In genomic region chr6:58641056-58641799, GRCm38 (mm10) we compare ENCODE assay signal across 8 mouse cellular contexts. TPM values are rescaled to one million over a fixed set of nuclear protein-coding genes. Genes with fewer than 3 reads are reported as not detected.
DNase-seq lines count a peak whose midpoint lies in the region; ATAC-seq and TF ChIP-seq lines count a peak whose summit lies in the region.

No protein-coding gene starts in this region.

- peak overlapping the region; percentile 82 for H3K4me3 ChIP-seq in gastrocnemius, adult 2 months
- peak overlapping the region; percentile 62 for H3K4me3 ChIP-seq in hindbrain, embryonic 15.5 days
- H3K4me3 ChIP-seq in liver, embryonic 16.5 days (ENCODE audit: low read depth, low read length) = peak overlapping the region; percentile 79

- H3K4me1 ChIP-seq in hindbrain, embryonic 15.5 days (replicated peaks) = peaks cover 7% of the 10 kb centered on the region
- H3K4me1 ChIP-seq in liver, embryonic 16.5 days (ENCODE audit: control insufficient read depth, low read depth, low read length) = peaks cover 38% of the 10 kb centered on the region

- TF ChIP-seq CTCF in gastrocnemius, adult 2 months (IDR thresholded peaks at IDR 0.05) = no peak

- ATAC-seq in hindbrain, embryonic 15.5 days (ENCODE audit: low FRiP score, low read depth) = no peak
- ATAC-seq in liver, embryonic 16.5 days (ENCODE audit: low read depth) = no peak

- WGBS in hindbrain, embryonic 15.5 days = 52% methylated on average over 11 of the region's 11 CpGs
- WGBS in liver, embryonic 16.5 days (ENCODE audit: insufficient replicate concordance) = 19% methylated on average over 11 of the region's 11 CpGs

- H3K36me3 ChIP-seq in hindbrain, embryonic 15.5 days = no peaks in the 10 kb centered on the region
- H3K36me3 ChIP-seq in liver, embryonic 16.5 days (ENCODE audit: control insufficient read depth, insufficient read depth) = peaks cover 5% of the 10 kb centered on the region; the same call in 1 of the 2 replicates

- H3K27ac ChIP-seq in gastrocnemius, adult 2 months = peak overlapping the region; percentile 88
- H3K27ac ChIP-seq in hindbrain, embryonic 15.5 days (replicated peaks) = no peak overlapping the region
- H3K27ac ChIP-seq in liver, embryonic 16.5 days (ENCODE audit: low read length) = peak overlapping the region; percentile 97

- H3K27me3 ChIP-seq in hindbrain, embryonic 15.5 days = no peaks in the 10 kb centered on the region
- H3K27me3 ChIP-seq in liver, embryonic 16.5 days (ENCODE audit: control insufficient read depth, insufficient read depth, low read depth, low read length) = no peaks in the 10 kb centered on the region

- H3K9ac ChIP-seq in hindbrain, embryonic 15.5 days = no peak overlapping the region; the same call in 1 of the 2 replicates
- H3K9ac ChIP-seq in liver, embryonic 16.5 days (ENCODE audit: low read depth, low read length) = peak overlapping the region; percentile 88

- H3K9me3 ChIP-seq in hindbrain, embryonic 15.5 days = no peaks in the 10 kb centered on the region
- H3K9me3 ChIP-seq in liver, embryonic 16.5 days (replicated peaks; ENCODE audit: control insufficient read depth, low read length) = no peaks in the 10 kb centered on the region

- H3K4me2 ChIP-seq in hindbrain, embryonic 15.5 days = peak overlapping the region; percentile 84
- peak overlapping the region; percentile 78 for H3K4me2 ChIP-seq in liver, embryonic 16.5 days (ENCODE audit: low read depth, low read length)

- no peak for DNase-seq in gastrocnemius, adult 2 months
- DNase-seq in gastrocnemius, postnatal 36 days = no peak
- DNase-seq in Muller cell, postnatal 12 days (ENCODE audit: inconsistent ontology term) = peak; percentile 70
- no peak for DNase-seq in left cerebral cortex, postnatal 4 days
- no peak for DNase-seq in layer of hippocampus, adult 9-10 months (ENCODE audit: low spot score)
- DNase-seq in left cerebral cortex, postnatal 36 days (ENCODE audit: low spot score in 2 of 2) = no peak

- intact Hi-C loops in gastrocnemius, adult 2 months (cut with DNase I) = no loop called here
- intact Hi-C loops in gastrocnemius, postnatal 36 days (cut with DNase I) = no loop called here
- intact Hi-C loops in left cerebral cortex, postnatal 4 days (cut with DNase I) = no loop called here
- intact Hi-C loops in left cerebral cortex, postnatal 36 days (cut with DNase I) = no loop called here

RNA-seq across cellular contexts. Expression of gene Abcg2, which starts 56.9 kb away (rescaled TPM):
- total RNA-seq in gastrocnemius, adult 2 months (2021) = 10 to 100 TPM; 16.5 to 16.9 TPM
- total RNA-seq in gastrocnemius, postnatal 36 days (2021) = 10 to 100 TPM; 15.9 to 16.7 TPM
- 39.6 and 40.6 TPM in 2 replicates for polyA plus RNA-seq in hindbrain, embryonic 15.5 days (2015; fragmentation: Nextera tagmentation; extraction: Ambion mirVana)
- 184 and 192 TPM in 2 replicates for polyA plus RNA-seq in liver, embryonic 16.5 days (2015; fragmentation: Nextera tagmentation; extraction: Ambion mirVana)
- 10 to 100 TPM; 31.0 to 33.4 TPM for total RNA-seq in left cerebral cortex, postnatal 4 days (2021)
- 10 to 100 TPM; 18.4 to 22.9 TPM for total RNA-seq in left cerebral cortex, postnatal 36 days (2021)
